Mouse (Mus musculus) brain, adult 10 weeks (tissue): ENCODE data around the gene Vmn2r52. TPM values are rescaled to one million over a fixed set of nuclear protein-coding genes. Genes with fewer than 3 reads are reported as not detected.

Experiments
- polyA plus RNA-seq: library from polyadenylated mRNA; stranded (reverse); fragments of 350-450 nt; fragmentation: Illumina TruSeq; extraction: RNeasy Lipid Tissue Mini Kit (QIAGEN cat#74804); gene quantifications from one replicate; pipeline ENCODE4 v1.2.3, GENCODE M21; 2015; ENCODE audit warnings: low read depth, low replicate concordance

The Vmn2r52 gene
- not detected for polyA plus RNA-seq

DNA sequence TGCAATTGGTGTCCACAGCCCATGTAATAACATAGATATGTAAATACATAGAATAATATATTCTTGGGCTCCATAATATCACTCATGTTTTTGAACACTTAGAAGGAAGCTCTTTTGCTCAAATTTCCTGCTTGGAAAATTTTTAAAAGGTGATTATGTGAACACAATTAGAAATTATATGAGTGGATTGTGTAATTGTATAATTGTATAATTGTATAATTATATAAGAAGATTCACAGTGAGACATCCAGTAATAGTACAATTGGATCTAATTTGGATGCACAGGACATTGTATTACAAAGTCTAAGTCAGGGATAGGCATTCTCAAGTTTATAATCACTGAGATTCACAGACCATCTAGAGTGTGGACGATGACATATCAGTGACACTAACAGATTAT lies at the start of gene Vmn2r52:
Gene Vmn2r52 (minus strand): TSS at position 101 of the 400 bp plus-strand sequence.

DNA sequence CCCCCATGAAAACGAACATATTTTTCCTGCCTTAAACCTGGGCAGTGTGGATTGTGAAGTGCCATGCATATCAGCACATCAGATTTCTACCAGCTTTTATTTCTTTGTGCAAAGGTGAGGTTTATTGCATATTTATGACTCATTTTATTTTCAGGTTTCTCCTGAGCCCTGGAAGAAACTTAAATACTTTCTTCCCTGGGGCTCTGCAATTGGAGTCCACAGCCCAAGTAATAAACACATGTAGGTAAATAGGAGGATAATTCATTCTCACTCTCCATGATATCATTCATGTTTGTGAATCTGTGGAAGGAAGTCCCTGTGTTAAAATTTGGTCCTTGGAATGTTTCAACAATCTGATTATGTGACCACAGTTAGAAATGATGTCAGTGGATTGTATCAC lies 70.7 kb downstream of the Vmn2r52 start, which contains the start of gene Vmn2r51:
Gene Vmn2r51 (minus strand): TSS at position 101 of the 400 bp plus-strand sequence.

Other genes with a start within 250 kb of the Vmn2r52 start
- not detected for gene Vmn2r48, start 223.0 kb downstream of the Vmn2r52 start, polyA plus RNA-seq
- gene Vmn2r49, start 184.3 kb downstream of the Vmn2r52 start, polyA plus RNA-seq, result not detected
- gene Vmn2r50, start 123.3 kb downstream of the Vmn2r52 start, polyA plus RNA-seq, result not detected
- gene Vmn2r51, start 70.8 kb downstream of the Vmn2r52 start, polyA plus RNA-seq, result not detected
- not detected for gene Vmn1r66, start 101.4 kb upstream of the Vmn2r52 start, polyA plus RNA-seq